Mouse (Mus musculus) layer of hippocampus, adult 6 months (tissue): ENCODE measurements around the gene Fam78b. TPM values are rescaled to one million over a fixed set of nuclear protein-coding genes. Genes with fewer than 3 reads are reported as not detected.

Experiments used
- long read RNA-seq, 2 experiments: library from polyadenylated mRNA; unstranded; transcript quantifications; one replicate each; pipeline ENCODE4 v2.0.0; 2019 to 2020
- polyA plus RNA-seq: library from polyadenylated mRNA; unstranded; fragments of <200 nt; fragmentation: Nextera tagmentation; gene quantifications from 2 replicates; pipeline ENCODE4 v1.2.3, GENCODE M21; 2021

The Fam78b gene
- polyA plus RNA-seq: 2.0 and 2.3 TPM in 2 replicates
- long read RNA-seq, experiment 1, partial matches to known transcripts: 0 of 2 reads
- long read RNA-seq, experiment 1, other reads (novel, unspliced or antisense): 2 of 2 reads
- long read RNA-seq, experiment 2, full-length matches to known transcripts: 5 of 12 reads
- long read RNA-seq, experiment 2, partial matches to known transcripts: 0 of 12 reads
- long read RNA-seq, experiment 2, other reads (novel, unspliced or antisense): 7 of 12 reads

GRCm38 (mm10) chr1:167001174-167001843 is at the start of gene Fam78b:
Gene Fam78b, plus strand, starts transcription at chr1:167001417.

